Mouse (Mus musculus) neural tube, embryonic 14.5 days (tissue): ENCODE measurements around the gene Atp8a1. TPM values are rescaled to one million over a fixed set of nuclear protein-coding genes. Genes with fewer than 3 reads are reported as not detected.

Source experiments
- ATAC-seq: fragments of 200-750 bp; cut with Nextera tagmentation; 2 replicates; pipeline ENCODE4 v1.8.0; 2017; ENCODE audit warnings: low read depth, mild to moderate bottlenecking, moderate TSS enrichment, moderate library complexity
- H3K27ac ChIP-seq: fragments of 300-500 bp; sonication (generic); 2 replicates; pipeline ENCODE4 v1.5.1; 2014; ENCODE audit warnings: low read depth, mild to moderate bottlenecking, control low read depth, low read length, moderate library complexity, mixed read lengths
- H3K27me3 ChIP-seq: fragments of 300-500 bp; sonication (generic); 2 replicates; pipeline ENCODE4 v1.6.1; 2014; ENCODE audit warnings: low read length; ENCODE audit not compliant: control insufficient read depth, insufficient read depth
- H3K36me3 ChIP-seq: fragments of 300-500 bp; sonication (generic); 2 replicates; pipeline ENCODE4 v1.6.1; 2014; ENCODE audit warnings: low read length, mixed read lengths; ENCODE audit not compliant: control insufficient read depth, insufficient read depth
- H3K4me1 ChIP-seq: fragments of 300-500 bp; sonication (generic); 2 replicates; pipeline ENCODE4 v1.6.1; 2014; ENCODE audit warnings: low read length; ENCODE audit not compliant: control insufficient read depth, insufficient read depth
- H3K4me2 ChIP-seq: fragments of 300-500 bp; sonication (generic); 2 replicates; pipeline ENCODE4 v1.6.1; 2014; ENCODE audit warnings: mild to moderate bottlenecking, low read depth, low read length, control low read depth
- H3K4me3 ChIP-seq: fragments of 300-500 bp; sonication (generic); 2 replicates; pipeline ENCODE4 v1.5.1; 2014; ENCODE audit warnings: low read depth, low read length, control low read depth, mixed read lengths
- H3K9ac ChIP-seq: fragments of 300-500 bp; sonication (generic); replicated peaks from 2 replicates; pipeline ENCODE4 v1.6.1; 2014; ENCODE audit warnings: low read depth, mild to moderate bottlenecking, control low read depth, low read length, mixed read lengths
- H3K9me3 ChIP-seq: fragments of 300-500 bp; sonication (generic); 2 replicates; pipeline ENCODE4 v1.6.1; 2016; ENCODE audit warnings: low read length; ENCODE audit not compliant: control insufficient read depth
- WGBS: fragments of 180-500 bp; shearing (Covaris S2); extraction: QIAGEN DNeasy Blood & Tissue Kit; methylation state at CpG from one replicate; pipeline ENCODE4 v1.1.7; 2014; 5-methylcytosine and 5-hydroxymethylcytosine counted together
- polyA plus RNA-seq: library from polyadenylated mRNA; unstranded; fragments of >200 nt; fragmentation: Nextera tagmentation; extraction: Ambion mirVana; gene quantifications from 2 replicates; pipeline ENCODE4 v1.2.1, GENCODE M21; 2014

Atp8a1 gene
- polyA plus RNA-seq, 1 experiment from 2014 or later: 72.6 TPM

GRCm38 (mm10) chr5:67833841-67834240 is 13.4 kb downstream of the Atp8a1 start:
- no peak for ATAC-seq
- Histone ChIP-seq H3K9ac (no peak overlapping the region), H3K4me1 (no peaks in the 10 kb centered on the region), H3K9me3 (no peaks in the 10 kb centered on the region), H3K27ac (no peak overlapping the region), H3K27me3 (no peaks in the 10 kb centered on the region), H3K4me2 (no peak overlapping the region), H3K36me3 (no peaks in the 10 kb centered on the region), H3K4me3 (no peak overlapping the region)
- WGBS: 93% methylated on average over 5 of the region's 5 CpGs

GRCm38 (mm10) chr5:67831293-67832147 is 15.7 kb downstream of the Atp8a1 start:
- no peak for ATAC-seq
- Histone ChIP-seq H3K9me3 (no peaks in the 10 kb centered on the region), H3K27ac (no peak overlapping the region), H3K4me1 (no peaks in the 10 kb centered on the region), H3K4me2 (no peak overlapping the region), H3K4me3 (no peak overlapping the region), H3K36me3 (no peaks in the 10 kb centered on the region), H3K9ac (no peak overlapping the region), H3K27me3 (no peaks in the 10 kb centered on the region)
- WGBS: 86% methylated on average over 10 of the region's 10 CpGs

GRCm38 (mm10) chr5:67828356-67828755 is 18.9 kb downstream of the Atp8a1 start:
- no peak for ATAC-seq

GRCm38 (mm10) chr5:67826935-67827334 is 20.3 kb downstream of the Atp8a1 start:
- ATAC-seq: no peak
- Histone ChIP-seq H3K27me3 (no peaks in the 10 kb centered on the region), H3K36me3 (no peaks in the 10 kb centered on the region)

More at GRCm38 (mm10) chr5:67828356-67828755, 18.9 kb downstream of the Atp8a1 start:
- Histone ChIP-seq H3K9me3 (no peaks in the 10 kb centered on the region), H3K27me3 (no peaks in the 10 kb centered on the region), H3K4me3 (no peak overlapping the region), H3K36me3 (no peaks in the 10 kb centered on the region), H3K4me1 (0 out of 2 replicates have a peak, but pooled peaks cover 3% of the 10 kb centered on the region), H3K4me2 (no peak overlapping the region), H3K9ac (no peak overlapping the region), H3K27ac (no peak overlapping the region)
- 95% methylated on average over 3 of the region's 3 CpGs for WGBS

GRCm38 (mm10) chr5:67826278-67826677 is 21.0 kb downstream of the Atp8a1 start:
- Histone ChIP-seq H3K36me3 (no peaks in the 10 kb centered on the region), H3K4me3 (no peak overlapping the region), H3K27me3 (no peaks in the 10 kb centered on the region), H3K4me1 (0 out of 2 replicates have a peak, but pooled peaks cover 11% of the 10 kb centered on the region), H3K9me3 (no peaks in the 10 kb centered on the region), H3K27ac (no peak overlapping the region), H3K9ac (no peak overlapping the region), H3K4me2 (no peak overlapping the region)
- WGBS: 93% methylated on average over 9 of the region's 9 CpGs
- no peak for ATAC-seq

More at GRCm38 (mm10) chr5:67826935-67827334, 20.3 kb downstream of the Atp8a1 start:
- Histone ChIP-seq H3K27ac (no peak overlapping the region), H3K4me2 (no peak overlapping the region), H3K9me3 (no peaks in the 10 kb centered on the region), H3K4me1 (0 out of 2 replicates have a peak, but pooled peaks cover 9% of the 10 kb centered on the region), H3K4me3 (no peak overlapping the region), H3K9ac (no peak overlapping the region)
- WGBS: 95% methylated on average over 3 of the region's 3 CpGs

- WGBS: 75% methylated on average over 2 of the region's 2 CpGs
- H3K36me3 ChIP-seq: no peaks in the 10 kb centered on the region
- no peak for ATAC-seq
Observed at GRCm38 (mm10) chr5:67824600-67824999, 22.6 kb downstream of the Atp8a1 start.

GRCm38 (mm10) chr5:67823771-67824170 is 23.5 kb downstream of the Atp8a1 start:
- no peak for ATAC-seq
- Histone ChIP-seq H3K9ac (no peak overlapping the region), H3K27me3 (no peaks in the 10 kb centered on the region), H3K27ac (no peak overlapping the region), H3K4me3 (no peak overlapping the region), H3K9me3 (no peaks in the 10 kb centered on the region), H3K4me2 (no peak overlapping the region), H3K36me3 (no peaks in the 10 kb centered on the region), H3K4me1 (0 out of 2 replicates have a peak, but pooled peaks cover 11% of the 10 kb centered on the region)
- 66% methylated on average over 5 of the region's 5 CpGs for whole genome bisulfite sequencing

More at GRCm38 (mm10) chr5:67824600-67824999, 22.6 kb downstream of the Atp8a1 start:
- Histone ChIP-seq H3K4me2 (no peak overlapping the region), H3K27ac (no peak overlapping the region), H3K4me1 (0 out of 2 replicates have a peak, but pooled peaks cover 11% of the 10 kb centered on the region), H3K9me3 (no peaks in the 10 kb centered on the region), H3K27me3 (no peaks in the 10 kb centered on the region), H3K9ac (no peak overlapping the region), H3K4me3 (no peak overlapping the region)

- no peak overlapping the region for H3K9ac ChIP-seq
- H3K4me3 ChIP-seq: no peak overlapping the region
- no peaks in the 10 kb centered on the region for H3K9me3 ChIP-seq
- 87% methylated on average over 6 of the region's 6 CpGs for WGBS
- 0 out of 2 replicates have a peak, but pooled peaks cover 11% of the 10 kb centered on the region for H3K4me1 ChIP-seq
- H3K4me2 ChIP-seq: no peak overlapping the region
- ATAC-seq: no peak
- H3K27ac ChIP-seq: no peak overlapping the region
- no peaks in the 10 kb centered on the region for H3K27me3 ChIP-seq
- no peaks in the 10 kb centered on the region for H3K36me3 ChIP-seq
Observed at GRCm38 (mm10) chr5:67822619-67823018, 24.6 kb downstream of the Atp8a1 start.

- no peaks in the 10 kb centered on the region for H3K27me3 ChIP-seq
- 0 out of 2 replicates have a peak, but pooled peaks cover 11% of the 10 kb centered on the region for H3K4me1 ChIP-seq
- H3K36me3 ChIP-seq: no peaks in the 10 kb centered on the region
- H3K9ac ChIP-seq: no peak overlapping the region
- ATAC-seq: no peak
- no peak overlapping the region for H3K27ac ChIP-seq
- H3K4me2 ChIP-seq: no peak overlapping the region
- WGBS: 82% methylated on average over 8 of the region's 8 CpGs
- no peaks in the 10 kb centered on the region for H3K9me3 ChIP-seq
- no peak overlapping the region for H3K4me3 ChIP-seq
Observed at GRCm38 (mm10) chr5:67821987-67822401, 25.2 kb downstream of the Atp8a1 start.
